In genomic region chr11:4241180-4241579, GRCm38 (mm10) we compare ENCODE assay signal across 18 mouse cellular contexts. TPM values are rescaled to one million over a fixed set of nuclear protein-coding genes. Genes with fewer than 3 reads are reported as not detected.
"Had no signal": no experiment of that assay in that cellular context is flagged by ENCODE, and none has a peak within 500 bp of the region (broad histone marks: within the 10 kb centered on the region; RNA-seq: fewer than 3 reads in every experiment).

No protein-coding gene starts in this region.

- H3K4me3 ChIP-seq: midbrain, embryonic 10.5 days; midbrain, embryonic 12.5 days; myocyte; neural tube, embryonic 12.5 days; stomach, embryonic 15.5 days had no signal

- H3K9ac ChIP-seq: lung, embryonic 14.5 days; midbrain, embryonic 12.5 days; neural tube, embryonic 12.5 days; stomach, embryonic 15.5 days had no signal

- H3K9me3 ChIP-seq: midbrain, embryonic 10.5 days; midbrain, embryonic 12.5 days; neural tube, embryonic 12.5 days; stomach, embryonic 15.5 days had no signal

- H3K4me2 ChIP-seq: lung, embryonic 14.5 days; midbrain, embryonic 12.5 days; neural tube, embryonic 12.5 days; stomach, embryonic 15.5 days had no signal

- ATAC-seq: midbrain, embryonic 16.5 days had no signal

- H3K27me3 ChIP-seq: midbrain, embryonic 12.5 days; neural tube, embryonic 12.5 days; stomach, embryonic 15.5 days had no signal

- H3K4me1 ChIP-seq: midbrain, embryonic 10.5 days; midbrain, embryonic 12.5 days; neural tube, embryonic 12.5 days; stomach, embryonic 15.5 days had no signal

- DNase-seq: lung, adult 18-20 months; lung, embryonic 14.5 days; lung, postnatal 10 days; lung, postnatal 4 days; midbrain, embryonic 14.5 days; right cerebral cortex, postnatal 14 days; thymus, adult 2 months; thymus, postnatal 25 days; thymus, postnatal 4 days had no signal

- H3K27ac ChIP-seq: midbrain, embryonic 10.5 days; midbrain, embryonic 12.5 days; neural tube, embryonic 12.5 days; stomach, embryonic 15.5 days; stomach, postnatal 0 days had no signal

- H3K36me3 ChIP-seq: midbrain, embryonic 10.5 days; midbrain, embryonic 12.5 days; neural tube, embryonic 12.5 days; stomach, embryonic 15.5 days had no signal

RNA-seq across cellular contexts. Expression of gene Osm, which starts 5.0 kb away (rescaled TPM):
- polyA plus RNA-seq: lung, embryonic 14.5 days; midbrain, embryonic 12.5 days; myocyte; neural tube, embryonic 12.5 days; testis, adult 2 months had no signal

RNA-seq across cellular contexts. Expression of gene Lif, which starts 16.2 kb away (rescaled TPM):
- polyA plus RNA-seq: midbrain, embryonic 12.5 days; midbrain, embryonic 14.5 days; neural tube, embryonic 12.5 days; neural tube, embryonic 14.5 days had no signal
